Mouse (Mus musculus) lung, postnatal 14 days (tissue): Measurements from ENCODE around the gene Gm11007.
"Not testable (repeated sequence)": the region's sequence is repeated elsewhere in the genome, so short reads cannot be mapped to it uniquely, and the experiment has no call there.

Experiments
- DNase-seq: peaks from one replicate; pipeline ENCODE4 v3.0.0; 2021

The Gm11007 gene

DNA sequence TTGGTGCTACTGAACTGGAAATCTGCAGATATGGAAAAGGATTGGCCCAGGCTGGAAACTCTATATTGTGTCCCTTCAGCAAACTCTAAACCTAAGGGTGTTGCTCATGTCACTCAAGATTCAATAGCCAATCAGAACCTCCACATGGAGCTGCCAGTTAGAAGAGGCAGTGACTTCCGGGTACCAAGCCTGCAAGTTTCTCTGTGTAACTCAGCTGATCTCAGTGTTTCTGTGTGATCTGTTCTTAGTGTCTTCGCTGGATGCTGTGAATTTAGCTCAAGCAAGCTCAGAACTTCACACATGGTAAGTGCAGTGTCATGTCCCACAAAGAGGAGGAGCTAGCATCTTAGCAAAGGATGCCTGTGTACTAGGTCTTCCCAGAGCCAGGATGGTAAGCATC, at the start of gene Gm11007:
Gene Gm11007 (plus strand): TSS at position 301 of the 400 bp plus-strand sequence.
- DNase-seq = not testable (repeated sequence)
